Mouse (Mus musculus) thymus, postnatal 14 days (tissue): ENCODE results near the gene Olfr792.

Source experiments
- DNase-seq: peaks from one replicate; pipeline ENCODE4 v3.0.0; 2021

The Olfr792 gene

GRCm38 (mm10) chr10:129538862-129539261, at the start of gene Olfr792:
Gene Olfr792 (plus strand): TSS chr10:129539162.
- DNase-seq, result no peak

- DNase-seq, result no peak
Measured at GRCm38 (mm10) chr10:129490101-129490500, 48.9 kb upstream of the Olfr792 start.

- DNase-seq, result no peak
Measured at GRCm38 (mm10) chr10:129498192-129498591, 40.8 kb upstream of the Olfr792 start, which contains the start of gene Olfr790. Gene Olfr790 (plus strand): TSS chr10:129498492.

GRCm38 (mm10) chr10:129521492-129521891, 17.5 kb upstream of the Olfr792 start, which contains the start of gene Olfr791:
Gene Olfr791 (plus strand): TSS chr10:129521792.
- no peak for DNase-seq

GRCm38 (mm10) chr10:129549354-129549753, 10.4 kb downstream of the Olfr792 start:
- DNase-seq, result no peak

GRCm38 (mm10) chr10:129567355-129567754, 28.4 kb downstream of the Olfr792 start, which contains the start of gene Olfr794:
Gene Olfr794 (plus strand): TSS chr10:129567655.
- no peak for DNase-seq

GRCm38 (mm10) chr10:129577066-129577465, 38.1 kb downstream of the Olfr792 start:
- DNase-seq, result no peak
